Mouse (Mus musculus): ENCODE measurements around the gene Zfp790.
"Not testable (repeated sequence)": the region's sequence is repeated elsewhere in the genome, so short reads cannot be mapped to it uniquely, and the experiment has no call there.

Gene Zfp790

DNA sequence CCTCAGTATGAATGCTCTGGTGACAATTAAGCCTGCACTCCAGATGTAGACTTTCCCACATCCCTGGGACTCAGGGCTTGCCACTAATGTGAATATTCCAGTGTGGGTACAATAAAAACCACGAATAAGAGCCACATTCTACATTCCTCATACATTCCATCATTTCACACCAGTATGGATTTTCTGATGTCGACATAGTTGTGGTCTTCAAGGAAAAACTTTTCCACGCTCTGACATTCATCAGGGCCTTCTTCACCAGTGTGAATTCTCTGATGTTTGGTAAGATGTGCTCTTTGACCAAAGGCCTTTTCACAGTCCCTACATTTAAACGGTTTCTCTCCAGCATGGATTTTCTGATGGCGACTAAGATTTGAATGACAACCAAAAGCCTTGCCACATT, 28.7 kb downstream of the Zfp790 start:
- DNase-seq = no peak

DNA sequence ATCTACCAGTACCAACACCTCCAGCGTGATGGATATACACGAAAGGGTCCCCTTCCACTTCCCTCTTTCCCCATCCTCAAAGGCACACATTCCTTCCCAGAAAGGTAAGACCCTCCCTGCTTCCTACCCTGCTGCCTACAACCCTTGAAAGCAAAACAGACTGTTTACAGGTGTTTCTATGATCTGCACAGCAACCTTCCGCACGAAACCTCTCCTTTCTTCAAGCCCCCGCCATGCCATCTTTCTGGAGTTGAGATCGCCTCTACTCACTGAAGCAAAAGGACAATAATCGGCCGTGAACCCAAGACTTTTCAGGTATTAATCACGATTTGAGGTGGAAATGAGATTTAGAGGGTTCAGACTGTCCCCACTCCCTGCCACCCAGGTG, 36.9 kb downstream of the Zfp790 start:
- DNase-seq = no peak

DNA sequence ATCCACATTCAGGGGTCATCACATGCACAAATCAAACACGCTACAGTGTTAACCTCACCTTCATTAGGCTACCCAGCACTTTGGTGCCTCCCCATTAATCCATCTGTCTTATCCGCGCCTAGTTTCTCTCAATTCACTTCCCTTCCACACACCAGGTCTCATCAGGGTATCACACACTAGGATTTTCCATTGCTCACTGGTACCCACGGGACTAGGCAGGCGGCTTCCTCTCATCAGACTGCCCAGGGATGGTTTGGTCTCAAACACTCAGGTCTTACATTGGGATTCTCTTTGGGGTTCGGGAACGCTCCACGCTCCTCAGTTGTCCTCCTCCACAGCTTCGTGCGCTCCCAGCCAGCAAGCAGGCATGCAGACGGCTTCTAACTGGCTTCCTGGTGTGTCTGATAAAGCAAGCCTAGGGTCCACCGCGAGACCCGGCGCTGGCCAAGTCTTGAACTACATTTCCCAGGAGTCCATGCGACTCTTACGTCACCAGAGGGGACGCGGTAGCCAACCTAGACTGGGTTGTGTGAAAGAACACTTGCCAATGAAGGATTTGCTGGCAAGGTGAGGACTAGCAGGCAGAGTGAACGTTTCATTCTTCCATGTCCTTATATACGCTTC, 37.4 kb downstream of the Zfp790 start, which contains the start of gene Zfp940:
Gene Zfp940 (minus strand): TSS at position 451 of the 624 bp plus-strand sequence.
- DNase-seq = peak; percentile 87

DNA sequence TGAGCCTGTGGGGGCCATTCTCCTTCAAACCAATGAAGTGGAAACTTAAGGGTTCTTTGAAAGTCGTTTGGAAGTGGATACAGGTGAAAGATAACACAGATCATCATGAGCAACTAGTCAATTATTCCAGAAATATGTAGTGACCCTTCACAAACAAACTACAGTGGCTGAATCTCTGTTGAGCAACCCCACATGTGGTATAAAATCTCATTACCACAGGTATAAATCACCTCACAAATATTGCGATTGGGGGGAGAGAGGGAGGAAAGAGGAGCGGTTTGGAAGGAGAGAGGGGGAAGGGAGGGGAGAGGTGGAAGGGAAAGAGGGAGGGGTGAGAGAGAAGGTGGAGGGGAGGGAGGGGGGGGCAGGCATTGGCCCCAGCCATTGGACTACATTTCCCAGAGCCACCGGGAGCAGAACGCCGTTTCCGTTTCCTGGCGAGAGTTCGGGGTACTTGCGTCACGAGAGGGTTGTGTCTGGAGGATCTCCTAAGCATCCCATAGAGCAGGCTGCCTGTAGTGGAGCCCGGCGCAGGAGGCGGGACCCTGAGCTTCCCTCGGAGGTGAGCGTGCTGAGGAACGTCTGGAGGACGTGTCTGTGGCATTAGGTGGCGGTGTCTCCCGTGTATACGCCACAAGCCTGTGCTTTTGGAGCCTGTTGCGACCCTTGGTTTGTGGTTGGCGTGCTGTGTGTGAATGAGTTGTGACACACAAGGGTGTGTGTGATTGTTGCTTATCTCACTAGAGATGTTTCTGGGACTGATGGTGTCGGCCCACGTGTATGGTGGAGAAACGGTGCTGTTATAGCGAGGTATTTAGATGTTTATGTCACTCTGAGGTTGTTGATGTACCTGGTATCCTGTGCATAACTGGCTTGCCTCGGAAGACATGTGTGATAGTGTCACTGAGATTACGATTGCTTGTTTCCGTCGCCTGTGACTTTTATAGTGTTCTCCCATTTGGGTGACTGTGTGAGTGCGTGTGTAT, 43.9 kb downstream of the Zfp790 start, which contains the start of gene Zfp420:
Gene Zfp420 (plus strand): TSS at position 448 of the 986 bp plus-strand sequence.
- DNase-seq = peak; percentile 86

DNA sequence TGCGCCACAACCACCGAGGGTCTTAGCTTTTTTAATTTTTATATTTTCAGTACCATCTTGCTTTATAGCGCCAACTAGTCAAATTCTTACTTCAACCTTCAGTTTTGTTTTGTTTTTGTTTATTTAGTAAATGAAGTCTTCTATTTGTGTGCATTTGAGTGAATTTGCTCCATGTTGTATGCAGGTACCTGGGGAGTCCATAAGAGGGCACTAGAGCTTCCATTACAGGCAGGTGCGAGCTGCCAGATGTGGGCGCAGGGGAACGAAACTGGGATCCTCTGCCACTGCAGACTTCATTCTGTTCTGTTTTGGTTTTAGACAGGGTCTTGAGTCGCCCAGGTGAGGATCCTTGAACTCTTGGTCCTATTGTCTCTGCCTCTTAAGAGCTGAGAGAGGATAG, 45.7 kb downstream of the Zfp790 start:
- no peak for DNase-seq

DNA sequence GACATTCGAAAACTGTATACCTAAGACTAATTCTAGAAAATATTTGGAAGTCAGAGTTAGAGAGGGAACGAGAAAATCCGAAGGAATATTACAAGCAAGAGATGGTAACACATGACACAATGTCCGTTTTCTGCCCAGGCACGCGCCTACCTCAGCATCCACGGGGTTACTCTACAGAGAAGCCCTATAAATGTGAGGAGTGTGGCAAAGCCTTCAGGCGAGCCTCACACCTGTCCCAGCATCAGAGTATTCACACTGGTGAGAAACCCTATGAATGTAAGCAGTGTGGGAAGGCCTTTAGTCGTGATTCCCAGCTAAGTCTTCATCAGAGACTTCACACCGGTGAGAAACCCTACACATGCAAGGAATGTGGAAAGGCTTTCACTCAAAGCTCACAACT, 58.3 kb downstream of the Zfp790 start:
- DNase-seq = no peak

DNA sequence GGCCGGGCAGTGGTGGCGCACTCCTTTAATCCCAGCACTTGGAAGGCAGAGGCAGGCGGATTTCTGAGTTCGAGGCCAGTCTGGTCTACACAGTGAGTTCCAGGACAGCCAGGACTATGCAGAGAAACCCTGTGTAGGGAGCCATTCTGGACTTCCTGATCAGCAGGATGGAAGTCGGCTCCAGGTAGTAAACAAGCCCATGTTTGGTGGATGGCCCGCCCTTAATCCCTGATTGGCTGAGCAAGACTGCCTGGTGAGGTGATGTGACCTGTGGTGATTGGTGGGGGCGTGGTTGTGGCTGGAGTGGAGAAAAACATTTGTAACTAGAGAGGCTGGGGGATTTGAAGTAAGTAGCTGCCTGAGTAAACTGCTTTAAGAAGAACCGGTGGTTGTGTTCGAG, 61.6 kb downstream of the Zfp790 start:
- DNase-seq = not testable (repeated sequence)

DNA sequence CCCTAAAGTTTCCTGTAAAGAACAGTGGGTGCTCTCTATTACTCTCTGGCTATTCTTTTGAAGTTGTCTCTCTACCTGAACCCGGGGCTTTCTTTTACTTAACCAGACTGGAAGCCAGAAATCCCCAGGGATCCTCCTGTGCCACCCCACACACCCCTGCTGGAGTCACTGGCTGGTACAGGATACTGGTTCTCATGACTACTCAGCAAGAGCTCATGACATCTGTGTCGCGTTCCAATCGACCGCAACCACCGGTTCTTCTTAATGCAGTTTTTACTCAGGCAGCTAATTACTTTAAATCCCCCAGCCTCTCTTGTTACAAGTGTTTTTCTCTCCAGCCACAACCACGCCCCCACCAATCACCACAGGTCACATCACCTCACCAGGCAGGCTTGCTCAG, 64.1 kb downstream of the Zfp790 start:
- no peak for DNase-seq

Data from kidney, adult 18-20 months (tissue).